Mouse (Mus musculus) MEL (cell line): ENCODE measurements around the gene Sorbs1. TPM values are rescaled to one million over a fixed set of nuclear protein-coding genes. Genes with fewer than 3 reads are reported as not detected.

Experiments used
- DNase-seq: peaks from one replicate; pipeline ENCODE4 v3.0.0; 2011; ENCODE audit warnings: low read depth, low spot score
- H3K27ac ChIP-seq: 2 replicates; pipeline ENCODE4 v1.5.1; 2012; ENCODE audit warnings: low read depth, mild to moderate bottlenecking, control low read depth, low read length, moderate library complexity; ENCODE audit not compliant: control insufficient read depth
- H3K27me3 ChIP-seq, 2 experiments: fragments of 150-350 bp in 1 of 2; sonication (generic) in 1 of 2; 2 replicates each; pipeline ENCODE4 v1.6.1; 2012; ENCODE audit warnings: low read length in 2 of 2, mild to moderate bottlenecking in 2 of 2, improper control_type of control experiment in 1 of 2, moderate library complexity in 1 of 2; ENCODE audit not compliant: insufficient read depth in 2 of 2, control insufficient read depth in 1 of 2
- H3K36me3 ChIP-seq, 2 experiments: 2 replicates each; pipeline ENCODE4 v1.6.1; 2012 to 2014; ENCODE audit warnings: low read length in 2 of 2, improper control_type of control experiment in 1 of 2, inconsistent platforms in 1 of 2, mild to moderate bottlenecking in 1 of 2; ENCODE audit not compliant: insufficient read depth in 2 of 2, control insufficient read depth in 1 of 2
- H3K4me1 ChIP-seq, 2 experiments: fragments of 150-350 bp in 1 of 2; sonication (generic) in 1 of 2; 2 replicates each; pipeline ENCODE4 v1.6.1; 2012; ENCODE audit warnings: low read length in 2 of 2, improper control_type of control experiment in 1 of 2, mild to moderate bottlenecking in 1 of 2; ENCODE audit not compliant: insufficient read depth in 2 of 2, control insufficient read depth in 1 of 2
- H3K4me3 ChIP-seq, 2 experiments: fragments of 150-350 bp in 1 of 2; sonication (generic) in 1 of 2; 2 replicates each; pipeline ENCODE4 v1.5.1; 2012; ENCODE audit warnings: low read depth in 2 of 2, low read length in 2 of 2, mild to moderate bottlenecking in 2 of 2, moderate library complexity in 2 of 2, control low read depth in 1 of 2, improper control_type of control experiment in 1 of 2; ENCODE audit not compliant: control insufficient read depth in 1 of 2, insufficient read depth in 1 of 2
- H3K79me2 ChIP-seq: 2 replicates; pipeline ENCODE4 v1.6.1; 2012; ENCODE audit warnings: mild to moderate bottlenecking, low read length, moderate library complexity; ENCODE audit not compliant: control insufficient read depth, poor library complexity, insufficient read depth
- H3K9ac ChIP-seq: 2 replicates; pipeline ENCODE4 v1.6.1; 2012; ENCODE audit warnings: low read depth, mild to moderate bottlenecking, control low read depth, low read length, moderate library complexity; ENCODE audit not compliant: control insufficient read depth, poor library complexity, severe bottlenecking
- H3K9me3 ChIP-seq: fragments of 150-350 bp; sonication (generic); replicated peaks from 2 replicates; pipeline ENCODE4 v1.6.1; 2012; ENCODE audit warnings: mild to moderate bottlenecking, low read length, improper control_type of control experiment, moderate library complexity; ENCODE audit not compliant: insufficient read depth
- BHLHE40 ChIP-seq: IDR thresholded peaks from 2 replicates; pipeline ENCODE4 v1.6.1; 2012; ENCODE audit warnings: low read depth, mild to moderate bottlenecking, inconsistent platforms, low read length, improper control_type of control experiment, borderline replicate concordance
- CHD1 ChIP-seq: IDR thresholded peaks from 2 replicates; pipeline ENCODE4 v1.6.1; 2012; ENCODE audit warnings: low read depth, mild to moderate bottlenecking, inconsistent platforms, low read length, improper control_type of control experiment
- CTCF ChIP-seq, 3 experiments: IDR thresholded peaks in 2 of 3; conservative IDR thresholded peaks in 1 of 3; 2 replicates each; pipeline ENCODE4 v1.5.1; 2011 to 2012; ENCODE audit warnings: low read length in 3 of 3, low read depth in 2 of 3, mild to moderate bottlenecking in 2 of 3, improper control_type of control experiment in 1 of 3, inconsistent platforms in 1 of 3, mixed read lengths in 1 of 3, moderate library complexity in 1 of 3; ENCODE audit not compliant: control insufficient read depth in 1 of 3, insufficient read depth in 1 of 3, poor library complexity in 1 of 3, severe bottlenecking in 1 of 3
- ELF1 ChIP-seq: IDR thresholded peaks from 2 replicates; pipeline ENCODE4 v1.6.1; 2014; ENCODE audit warnings: low read depth, mild to moderate bottlenecking, inconsistent platforms, low read length, improper control_type of control experiment, moderate library complexity
- EP300 ChIP-seq, 2 experiments: IDR thresholded peaks; 2 replicates each; pipeline ENCODE4 v1.6.1; 2011; ENCODE audit warnings: improper control_type of control experiment in 2 of 2, low read length in 2 of 2, low read depth in 1 of 2, mild to moderate bottlenecking in 1 of 2
- ETS1 ChIP-seq: IDR thresholded peaks from 2 replicates; pipeline ENCODE4 v1.6.1; 2012; ENCODE audit warnings: low read depth, mild to moderate bottlenecking, inconsistent platforms, low read length, improper control_type of control experiment, moderate library complexity
- GATA1 ChIP-seq: IDR thresholded peaks from 2 replicates; pipeline ENCODE4 v1.6.1; 2011; ENCODE audit warnings: low read depth, low read length, improper control_type of control experiment
- MAFK ChIP-seq: IDR thresholded peaks from 2 replicates; pipeline ENCODE4 v1.6.1; 2011; ENCODE audit warnings: low read depth, mild to moderate bottlenecking, low read length, improper control_type of control experiment, borderline replicate concordance
- MAX ChIP-seq: IDR thresholded peaks from 2 replicates; pipeline ENCODE4 v1.6.1; 2011; ENCODE audit warnings: low read length, improper control_type of control experiment
- MAZ ChIP-seq: IDR thresholded peaks from 2 replicates; pipeline ENCODE4 v1.6.1; 2012; ENCODE audit warnings: low read depth, mild to moderate bottlenecking, inconsistent platforms, low read length, improper control_type of control experiment
- RAD21 ChIP-seq: IDR thresholded peaks from 2 replicates; pipeline ENCODE4 v1.6.1; 2011; ENCODE audit warnings: mild to moderate bottlenecking, low read depth, low read length, improper control_type of control experiment
- RCOR1 ChIP-seq: IDR thresholded peaks from 2 replicates; pipeline ENCODE4 v1.6.1; 2012; ENCODE audit warnings: low read depth, mild to moderate bottlenecking, inconsistent platforms, low read length, improper control_type of control experiment
- SMC3 ChIP-seq: IDR thresholded peaks from 2 replicates; pipeline ENCODE4 v1.6.1; 2011; ENCODE audit warnings: low read depth, low read length, improper control_type of control experiment
- TAL1 ChIP-seq: IDR thresholded peaks from 2 replicates; pipeline ENCODE4 v1.6.1; 2012; ENCODE audit warnings: mild to moderate bottlenecking, inconsistent platforms, low read length, moderate library complexity, mixed read lengths
- TBP ChIP-seq: IDR thresholded peaks from 2 replicates; pipeline ENCODE4 v1.8.0; 2011; ENCODE audit warnings: low read depth, low read length, improper control_type of control experiment
- TCF12 ChIP-seq: IDR thresholded peaks from 2 replicates; pipeline ENCODE4 v1.6.1; 2014; ENCODE audit warnings: low read depth, mild to moderate bottlenecking, inconsistent platforms, low read length, improper control_type of control experiment, moderate library complexity
- ZC3H11A ChIP-seq: IDR thresholded peaks from 2 replicates; pipeline ENCODE4 v1.6.1; 2012; ENCODE audit warnings: low read depth, mild to moderate bottlenecking, inconsistent platforms, low read length, improper control_type of control experiment
- ZNF384 ChIP-seq: IDR thresholded peaks from 2 replicates; pipeline ENCODE4 v1.6.1; 2012; ENCODE audit warnings: low read depth, mild to moderate bottlenecking, inconsistent platforms, low read length, improper control_type of control experiment
- polyA plus RNA-seq, 2 experiments: library from polyadenylated mRNA; stranded (reverse) in 1 of 2; unstranded in 1 of 2; fragments of >175 nt in 1 of 2; fragments of >200 nt in 1 of 2; gene quantifications; 2 replicates each; pipeline versions ENCODE4 v1.2.1 to v1.2.4; 2012; ENCODE audit warnings: low replicate concordance in 2 of 2, low read depth in 1 of 2; ENCODE audit not compliant: insufficient read length in 2 of 2, insufficient read depth in 1 of 2, missing spikeins in 1 of 2
- total RNA-seq: library from RNA; depleted of rRNA; stranded (reverse); fragments of 300-350 nt; gene quantifications from 2 replicates; pipeline ENCODE4 v1.2.3, GENCODE M21; 2012

The Sorbs1 gene
- total and polyA plus RNA-seq, 3 experiments: 1.3 to 5.3 TPM; not detected in 1

- peak; percentile 75 for DNase-seq
- Histone ChIP-seq H3K9ac (no peak overlapping the region), H3K36me3 (peaks cover 0 to 2% of the 10 kb centered on the region in 2 experiments; a peak in 2 of 4 replicates), H3K27me3 (no peaks in the 10 kb centered on the region; a peak in 1 of 4 replicates), H3K4me1 (peaks cover 0 to 3% of the 10 kb centered on the region in 2 experiments; a peak in 1 of 4 replicates), H3K27ac (no peak overlapping the region), H3K9me3 (no peaks in the 10 kb centered on the region), H3K79me2 (no peaks in the 10 kb centered on the region), H3K4me3 (no peak overlapping the region)
- peak; percentile 97 for TF ChIP-seq RAD21
- TF ChIP-seq CHD1: no peak
- peak; percentile 87 to 96 (median 96) for TF ChIP-seq CTCF (IDR thresholded peaks at IDR 0.05 in 2 of 3, conservative IDR thresholded peaks at IDR 0.05 in 1 of 3; ENCODE audit: control insufficient read depth in 1 of 3, insufficient read depth in 1 of 3, low read depth in 2 of 3, low read length in 3 of 3, poor library complexity in 1 of 3, severe bottlenecking in 1 of 3)
- peak; percentile 92 for TF ChIP-seq SMC3
- TF ChIP-seq ZC3H11A: peak; percentile 89
- TF ChIP-seq MAFK: no peak
Measured at GRCm38 (mm10) chr19:40544856-40545255, 31.3 kb upstream of the Sorbs1 start.

- peaks cover 0 to 3% of the 10 kb centered on the region in 2 experiments; a peak in 1 of 4 replicates for H3K4me1 ChIP-seq
- no peaks in the 10 kb centered on the region for H3K9me3 ChIP-seq
- peaks cover 0 to 2% of the 10 kb centered on the region in 2 experiments; a peak in 2 of 4 replicates for H3K36me3 ChIP-seq
- DNase-seq: peak; percentile 76
- no peak overlapping the region for H3K27ac ChIP-seq
- TF ChIP-seq BHLHE40 (no peak), EP300 (IDR thresholded peaks at IDR 0.05; ENCODE audit: low read depth in 1 of 2, low read length in 2 of 2) (peak; percentile 41 to 42), GATA1 (peak; percentile 50; the same call in 1 of the 2 replicates), ELF1 (no peak), TCF12 (0 out of 2 replicates have a peak, but pooled peaks have one; percentile 23), ETS1 (no peak), RCOR1 (peak; percentile 58; the same call in 1 of the 2 replicates), TBP (0 out of 2 replicates have a peak, but pooled peaks have one; percentile 38), SMC3 (peak; percentile 26; the same call in 1 of the 2 replicates)
- no peaks in the 10 kb centered on the region; a peak in 1 of 4 replicates for H3K27me3 ChIP-seq
- no peak overlapping the region for H3K4me3 ChIP-seq
- no peaks in the 10 kb centered on the region for H3K79me2 ChIP-seq
- H3K9ac ChIP-seq: no peak overlapping the region
Measured at GRCm38 (mm10) chr19:40542776-40543175, 29.2 kb upstream of the Sorbs1 start.

GRCm38 (mm10) chr19:40536526-40536925, 22.9 kb upstream of the Sorbs1 start:
- H3K36me3 ChIP-seq: peaks cover 0 to 14% of the 10 kb centered on the region in 2 experiments; a peak in 1 of 4 replicates
- DNase-seq: peak; percentile 68
- H3K27ac ChIP-seq: no peak overlapping the region
- no peak overlapping the region for H3K9ac ChIP-seq
- no peaks in the 10 kb centered on the region for H3K79me2 ChIP-seq
- H3K4me1 ChIP-seq: peaks cover 0 to 18% of the 10 kb centered on the region in 2 experiments; a peak in 2 of 4 replicates
- H3K4me3 ChIP-seq: no peak overlapping the region
- H3K9me3 ChIP-seq: no peaks in the 10 kb centered on the region
- TF ChIP-seq SMC3: no peak
- TF ChIP-seq ZNF384: no peak
- peak; percentile 62; the same call in 1 of the 2 replicates for TF ChIP-seq ETS1
- TF ChIP-seq MAX: no peak
- no peak for TF ChIP-seq MAFK
- TF ChIP-seq RCOR1: peak; percentile 70
- TF ChIP-seq EP300 (IDR thresholded peaks at IDR 0.05; ENCODE audit: low read depth in 1 of 2, low read length in 2 of 2): peak; percentile 75 to 82
- no peak for TF ChIP-seq MAZ
- TF ChIP-seq TCF12: peak; percentile 81
- TF ChIP-seq TAL1: peak; percentile 71
- peak; percentile 89 for TF ChIP-seq GATA1
- no peaks in the 10 kb centered on the region; a peak in 1 of 4 replicates for H3K27me3 ChIP-seq
